Mouse (Mus musculus): ENCODE measurements around the gene Epn2.

- TF ChIP-seq POLR2A (IDR thresholded peaks at IDR 0.05; ENCODE audit: insufficient read depth, low read depth, low read length) (no peak), CTCF (IDR thresholded peaks at IDR 0.05) (no peak), EP300 (IDR thresholded peaks at IDR 0.05; ENCODE audit: insufficient read depth, low read depth, low read length) (no peak)
These were observed 38.4 kb downstream of the Epn2 start for GRCm38 (mm10) chr11:61541106-61541505.

Measured in heart, adult 2 months (tissue).